Mouse (Mus musculus) adrenal gland, postnatal 0 days (tissue): ENCODE data around the gene Tcp11l1. TPM values are rescaled to one million over a fixed set of nuclear protein-coding genes. Genes with fewer than 3 reads are reported as not detected.

Experiments used
- polyA plus RNA-seq: library from polyadenylated mRNA; unstranded; fragments of >200 nt; fragmentation: Nextera tagmentation; extraction: Ambion mirVana; gene quantifications from 2 replicates; pipeline ENCODE4 v1.2.1, GENCODE M21; 2015

Tcp11l1 gene
- polyA plus RNA-seq: 32.2 and 42.1 TPM in 2 replicates

DNA sequence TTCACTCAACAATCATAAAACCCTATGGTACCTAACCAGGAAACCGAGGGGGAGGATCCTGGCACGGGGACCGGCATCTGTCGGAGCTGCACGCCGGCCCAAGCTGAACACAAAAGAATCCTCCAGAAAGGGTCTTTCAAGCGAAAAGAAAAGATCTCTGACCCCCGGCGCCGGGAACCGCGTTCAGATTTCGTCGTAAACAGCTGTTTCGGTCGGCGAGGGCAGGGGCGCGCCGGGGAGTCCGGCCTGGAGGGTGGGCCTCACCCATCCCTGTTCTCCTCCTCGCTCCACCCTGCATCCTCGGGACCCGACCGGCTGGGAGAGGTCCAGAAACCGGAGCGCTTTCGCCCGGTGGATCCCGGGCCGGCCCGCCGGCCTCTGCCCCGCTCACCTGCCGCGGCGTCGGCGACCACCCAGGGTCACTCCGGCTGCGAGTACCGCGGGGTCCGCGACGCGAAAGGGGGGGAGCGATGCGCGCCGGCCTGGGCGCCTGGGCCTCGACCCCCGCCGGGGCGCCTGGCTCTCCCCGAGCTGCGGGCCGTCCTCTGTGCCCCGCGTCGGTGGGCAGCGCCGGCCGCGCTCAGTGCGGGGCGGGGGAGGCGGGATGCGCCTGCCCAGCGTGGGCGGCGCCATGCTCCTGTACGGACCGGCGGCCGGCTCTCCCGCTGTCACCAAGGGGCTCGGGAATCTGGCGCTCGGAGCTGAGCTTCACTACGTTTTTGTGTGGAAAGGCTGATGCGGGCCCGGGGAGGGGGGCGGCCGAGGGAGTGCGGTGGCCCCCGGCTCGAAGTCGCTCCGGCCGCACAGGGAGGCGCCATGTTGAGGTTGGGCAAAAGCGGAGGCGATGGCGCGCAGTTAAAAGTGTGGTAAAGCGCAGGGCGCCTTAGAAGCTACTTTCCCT, at the start of gene Tcp11l1:
Tcp11l1 (minus strand) TSS at position 585 of the 901 bp plus-strand sequence.

GRCm38 (mm10) chr2:104742741-104743064, 30.7 kb upstream of the Tcp11l1 start, which contains the start of gene Depdc7:
Gene Depdc7, minus strand, starts transcription at chr2:104742878.

DNA sequence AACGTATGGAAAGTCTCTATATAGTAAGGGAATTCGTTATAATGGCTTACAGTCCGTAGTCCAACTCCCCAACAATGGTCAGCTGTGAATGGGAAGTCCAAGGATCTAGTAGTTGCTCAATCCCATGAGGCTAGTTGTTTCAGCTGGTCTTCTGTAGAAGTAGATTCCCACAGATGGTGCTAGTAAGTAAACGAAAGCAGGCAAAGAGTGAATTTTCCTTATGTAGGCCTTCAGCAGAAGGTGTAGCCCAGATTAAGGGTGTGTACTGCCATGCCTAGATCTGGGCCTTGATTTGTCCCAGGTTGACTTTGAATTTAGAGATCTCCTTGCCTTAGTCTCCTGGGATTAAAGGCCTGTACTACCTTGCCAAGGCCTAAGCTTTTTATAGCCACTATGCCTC, 4.3 kb upstream of the Tcp11l1 start, which contains the start of gene Pin1rt1:
Pin1rt1 (minus strand) TSS at position 101 of the 400 bp plus-strand sequence.

Other genes starting within 250 kb of the Tcp11l1 start
- 10.7 and 14.8 TPM in 2 replicates for gene Hipk3, start 217.7 kb downstream of the Tcp11l1 start, polyA plus RNA-seq
- gene Cstf3, start 121.6 kb downstream of the Tcp11l1 start, polyA plus RNA-seq: 31.3 and 56.3 TPM in 2 replicates
- gene Pin1rt1, start 4.2 kb upstream of the Tcp11l1 start, polyA plus RNA-seq: not detected in 2 replicates
- gene Depdc7, start 30.7 kb upstream of the Tcp11l1 start, polyA plus RNA-seq: 4.9 and 5.3 TPM in 2 replicates
- 3.6 and 3.9 TPM in 2 replicates for gene Qser1, start 104.6 kb upstream of the Tcp11l1 start, polyA plus RNA-seq
- 0.32 and 1.6 TPM in 2 replicates for gene Prrg4, start 137.7 kb upstream of the Tcp11l1 start, polyA plus RNA-seq
- gene Ccdc73, start 155.6 kb upstream of the Tcp11l1 start, polyA plus RNA-seq: 22.7 and 25.2 TPM in 2 replicates